Mouse (Mus musculus): Measurements from ENCODE around the gene Hist1h4a.

- TF ChIP-seq POLR2A (IDR thresholded peaks at IDR 0.05; ENCODE audit: low read depth, low read length) (no peak), CTCF (conservative IDR thresholded peaks at IDR 0.05; ENCODE audit: insufficient read depth, insufficient read length, low read depth, low read length) (no peak)
Measured at GRCm38 (mm10) chr13:23757211-23757773, 3.7 kb downstream of the Hist1h4a start.
